Mouse (Mus musculus) neural tube, embryonic 12.5 days (tissue): ENCODE data around the gene Oit3. TPM values are rescaled to one million over a fixed set of nuclear protein-coding genes. Genes with fewer than 3 reads are reported as not detected.

Experiments
- ATAC-seq: fragments of 200-750 bp; cut with Nextera tagmentation; 2 replicates; pipeline ENCODE4 v1.8.0; 2017; ENCODE audit warnings: low read depth, mild to moderate bottlenecking, moderate TSS enrichment, moderate library complexity; ENCODE audit not compliant: low FRiP score
- H3K27ac ChIP-seq: fragments of 300-500 bp; sonication (generic); 2 replicates; pipeline ENCODE4 v1.5.1; 2016
- H3K27me3 ChIP-seq: fragments of 300-500 bp; sonication (generic); replicated peaks from 2 replicates; pipeline ENCODE4 v1.6.1; 2016; ENCODE audit warnings: mild to moderate bottlenecking
- H3K36me3 ChIP-seq: fragments of 300-500 bp; sonication (generic); 2 replicates; pipeline ENCODE4 v1.6.1; 2016; ENCODE audit warnings: mild to moderate bottlenecking
- H3K4me1 ChIP-seq: fragments of 300-500 bp; sonication (generic); 2 replicates; pipeline ENCODE4 v1.6.1; 2016
- H3K4me2 ChIP-seq: fragments of 300-500 bp; sonication (generic); replicated peaks from 2 replicates; pipeline ENCODE4 v1.6.1; 2016; ENCODE audit warnings: mild to moderate bottlenecking
- H3K4me3 ChIP-seq: fragments of 300-500 bp; sonication (generic); 2 replicates; pipeline ENCODE4 v1.5.1; 2016
- H3K9ac ChIP-seq: fragments of 300-500 bp; sonication (generic); 2 replicates; pipeline ENCODE4 v1.6.1; 2016; ENCODE audit warnings: mild to moderate bottlenecking
- H3K9me3 ChIP-seq: fragments of 300-500 bp; sonication (generic); 2 replicates; pipeline ENCODE4 v1.6.1; 2016; ENCODE audit warnings: mild to moderate bottlenecking
- WGBS: fragments of 180-500 bp; shearing (Covaris S2); methylation state at CpG from one replicate; pipeline ENCODE4 v1.1.7; 2016; 5-methylcytosine and 5-hydroxymethylcytosine counted together
- polyA plus RNA-seq: library from polyadenylated mRNA; unstranded; fragments of >200 nt; fragmentation: Nextera tagmentation; extraction: Ambion mirVana; gene quantifications from 2 replicates; pipeline ENCODE4 v1.2.1, GENCODE M21; 2016

Gene Oit3
- 0.46 and 0.51 TPM in 2 replicates for polyA plus RNA-seq

- Histone ChIP-seq H3K27me3 (no peaks in the 10 kb centered on the region), H3K4me1 (peaks cover 9% of the 10 kb centered on the region; the same call in 1 of the 2 replicates), H3K4me3 (no peak within 1 kb of the TSS), H3K27ac (no peak within 1 kb of the TSS), H3K9me3 (no peaks in the 10 kb centered on the region), H3K9ac (no peak within 1 kb of the TSS), H3K36me3 (no peaks in the 10 kb centered on the region), H3K4me2 (no peak within 1 kb of the TSS)
- WGBS, result 88% methylated on average over 11 of the region's 11 CpGs
- no peak for ATAC-seq
Observed at GRCm38 (mm10) chr10:59441735-59442134, at the start of gene Oit3. Gene Oit3 (minus strand): TSS chr10:59441778.

- Histone ChIP-seq H3K4me2 (no peak overlapping the region), H3K27ac (no peak overlapping the region), H3K27me3 (no peaks in the 10 kb centered on the region), H3K9ac (no peak overlapping the region), H3K4me1 (no peaks in the 10 kb centered on the region), H3K9me3 (peaks cover 4% of the 10 kb centered on the region; the same call in 1 of the 2 replicates), H3K36me3 (no peaks in the 10 kb centered on the region), H3K4me3 (no peak overlapping the region)
- WGBS, result 82% methylated on average over 8 of the region's 8 CpGs
- no peak for ATAC-seq
Observed at GRCm38 (mm10) chr10:59490920-59491319, 49.3 kb upstream of the Oit3 start.

- H3K27me3 ChIP-seq, result no peaks in the 10 kb centered on the region
- ATAC-seq, result no peak
- peaks cover 4% of the 10 kb centered on the region; the same call in 1 of the 2 replicates for H3K9me3 ChIP-seq
- H3K36me3 ChIP-seq, result no peaks in the 10 kb centered on the region
- H3K27ac ChIP-seq, result no peak overlapping the region
- H3K4me2 ChIP-seq, result no peak overlapping the region
- no peak overlapping the region for H3K9ac ChIP-seq
- WGBS, result 87% methylated on average over 1 of the region's 1 CpGs
- H3K4me3 ChIP-seq, result no peak overlapping the region
- H3K4me1 ChIP-seq, result 0 out of 2 replicates have a peak, but pooled peaks cover 2% of the 10 kb centered on the region
Observed at GRCm38 (mm10) chr10:59489411-59489810, 47.8 kb upstream of the Oit3 start.

GRCm38 (mm10) chr10:59487351-59487750, 45.8 kb upstream of the Oit3 start:
- no peak overlapping the region for H3K27ac ChIP-seq
- 0 out of 2 replicates have a peak, but pooled peaks cover 3% of the 10 kb centered on the region for H3K4me1 ChIP-seq
- no peak overlapping the region for H3K4me3 ChIP-seq
- ATAC-seq, result no peak
- H3K27me3 ChIP-seq, result no peaks in the 10 kb centered on the region
- H3K9ac ChIP-seq, result no peak overlapping the region
- no peak overlapping the region for H3K4me2 ChIP-seq
- H3K36me3 ChIP-seq, result no peaks in the 10 kb centered on the region
- H3K9me3 ChIP-seq, result peaks cover 4% of the 10 kb centered on the region; the same call in 1 of the 2 replicates
- WGBS, result 86% methylated on average over 2 of the region's 2 CpGs

GRCm38 (mm10) chr10:59484318-59484717, 42.7 kb upstream of the Oit3 start:
- no peak overlapping the region for H3K4me3 ChIP-seq
- no peaks in the 10 kb centered on the region for H3K36me3 ChIP-seq
- no peaks in the 10 kb centered on the region for H3K27me3 ChIP-seq
- H3K4me2 ChIP-seq, result no peak overlapping the region
- no peak overlapping the region for H3K27ac ChIP-seq
- 0 out of 2 replicates have a peak, but pooled peaks cover 3% of the 10 kb centered on the region for H3K4me1 ChIP-seq
- ATAC-seq, result no peak
- no peak overlapping the region for H3K9ac ChIP-seq
- 81% methylated on average over 6 of the region's 6 CpGs for WGBS
- H3K9me3 ChIP-seq, result no peaks in the 10 kb centered on the region

GRCm38 (mm10) chr10:59481381-59481780, 39.8 kb upstream of the Oit3 start:
- no peak for ATAC-seq
- H3K4me2 ChIP-seq, result no peak overlapping the region
- H3K36me3 ChIP-seq, result no peaks in the 10 kb centered on the region
- WGBS, result 91% methylated on average over 5 of the region's 5 CpGs
- H3K27me3 ChIP-seq, result no peaks in the 10 kb centered on the region
- H3K27ac ChIP-seq, result no peak overlapping the region
- H3K9ac ChIP-seq, result no peak overlapping the region
- no peak overlapping the region for H3K4me3 ChIP-seq
- H3K4me1 ChIP-seq, result 0 out of 2 replicates have a peak, but pooled peaks cover 3% of the 10 kb centered on the region
- no peaks in the 10 kb centered on the region for H3K9me3 ChIP-seq

- Histone ChIP-seq H3K9me3 (no peaks in the 10 kb centered on the region), H3K4me1 (no peaks in the 10 kb centered on the region), H3K4me3 (no peak overlapping the region), H3K9ac (no peak overlapping the region), H3K27ac (no peak overlapping the region), H3K36me3 (peaks cover 3% of the 10 kb centered on the region; the same call in 1 of the 2 replicates), H3K27me3 (no peaks in the 10 kb centered on the region), H3K4me2 (no peak overlapping the region)
- 84% methylated on average over 5 of the region's 5 CpGs for WGBS
- no peak for ATAC-seq
Observed at GRCm38 (mm10) chr10:59470451-59470850, 28.9 kb upstream of the Oit3 start.

GRCm38 (mm10) chr10:59467297-59467696, 25.7 kb upstream of the Oit3 start:
- no peak for ATAC-seq
- 87% methylated on average over 12 of the region's 12 CpGs for WGBS
- no peak overlapping the region for H3K9ac ChIP-seq

GRCm38 (mm10) chr10:59466626-59467025, 25.0 kb upstream of the Oit3 start:
- 83% methylated on average over 4 of the region's 4 CpGs for WGBS
- H3K4me1 ChIP-seq, result no peaks in the 10 kb centered on the region
- no peak overlapping the region for H3K4me2 ChIP-seq
- H3K27me3 ChIP-seq, result no peaks in the 10 kb centered on the region
- H3K36me3 ChIP-seq, result peaks cover 3% of the 10 kb centered on the region; the same call in 1 of the 2 replicates
- no peak overlapping the region for H3K9ac ChIP-seq
- no peaks in the 10 kb centered on the region for H3K9me3 ChIP-seq
- no peak overlapping the region for H3K4me3 ChIP-seq
- H3K27ac ChIP-seq, result no peak overlapping the region
- no peak for ATAC-seq

More at GRCm38 (mm10) chr10:59467297-59467696, 25.7 kb upstream of the Oit3 start:
- Histone ChIP-seq H3K4me2 (no peak overlapping the region), H3K27me3 (no peaks in the 10 kb centered on the region), H3K4me1 (no peaks in the 10 kb centered on the region), H3K27ac (no peak overlapping the region), H3K9me3 (no peaks in the 10 kb centered on the region), H3K4me3 (no peak overlapping the region), H3K36me3 (peaks cover 3% of the 10 kb centered on the region; the same call in 1 of the 2 replicates)

GRCm38 (mm10) chr10:59465546-59465945, 24.0 kb upstream of the Oit3 start:
- Histone ChIP-seq H3K27me3 (no peaks in the 10 kb centered on the region), H3K4me3 (no peak overlapping the region), H3K4me2 (no peak overlapping the region), H3K36me3 (peaks cover 3% of the 10 kb centered on the region; the same call in 1 of the 2 replicates), H3K4me1 (no peaks in the 10 kb centered on the region), H3K9ac (no peak overlapping the region), H3K27ac (no peak overlapping the region), H3K9me3 (no peaks in the 10 kb centered on the region)
- no peak for ATAC-seq
- WGBS, result 89% methylated on average over 3 of the region's 3 CpGs

GRCm38 (mm10) chr10:59462307-59462706, 20.7 kb upstream of the Oit3 start:
- Histone ChIP-seq H3K27ac (no peak overlapping the region), H3K27me3 (no peaks in the 10 kb centered on the region), H3K4me2 (no peak overlapping the region), H3K4me1 (no peaks in the 10 kb centered on the region), H3K9me3 (no peaks in the 10 kb centered on the region), H3K4me3 (no peak overlapping the region), H3K36me3 (peaks cover 3% of the 10 kb centered on the region; the same call in 1 of the 2 replicates), H3K9ac (no peak overlapping the region)
- no peak for ATAC-seq
- 86% methylated on average over 6 of the region's 6 CpGs for WGBS

- no peaks in the 10 kb centered on the region for H3K9me3 ChIP-seq
- no peak overlapping the region for H3K9ac ChIP-seq
Observed at GRCm38 (mm10) chr10:59459767-59460166, 18.2 kb upstream of the Oit3 start.

GRCm38 (mm10) chr10:59454631-59455030, 13.1 kb upstream of the Oit3 start:
- no peak overlapping the region for H3K9ac ChIP-seq
- H3K4me3 ChIP-seq, result no peak overlapping the region
- 0 out of 2 replicates have a peak, but pooled peaks cover 2% of the 10 kb centered on the region for H3K4me1 ChIP-seq
- no peak overlapping the region for H3K4me2 ChIP-seq
- 94% methylated on average over 15 of the region's 15 CpGs for WGBS
- H3K27ac ChIP-seq, result no peak overlapping the region
- no peaks in the 10 kb centered on the region for H3K27me3 ChIP-seq
- H3K9me3 ChIP-seq, result no peaks in the 10 kb centered on the region
- ATAC-seq, result no peak
- no peaks in the 10 kb centered on the region; the same call in 1 of the 2 replicates for H3K36me3 ChIP-seq

More at GRCm38 (mm10) chr10:59459767-59460166, 18.2 kb upstream of the Oit3 start:
- Histone ChIP-seq H3K27me3 (no peaks in the 10 kb centered on the region), H3K4me3 (no peak overlapping the region), H3K36me3 (no peaks in the 10 kb centered on the region; the same call in 1 of the 2 replicates), H3K4me2 (no peak overlapping the region), H3K27ac (no peak overlapping the region), H3K4me1 (no peaks in the 10 kb centered on the region)
- no peak for ATAC-seq
- 87% methylated on average over 12 of the region's 12 CpGs for WGBS
